Mouse (Mus musculus) midbrain, embryonic 16.5 days (tissue): ENCODE measurements around the gene Hoxd3. TPM values are rescaled to one million over a fixed set of nuclear protein-coding genes. Genes with fewer than 3 reads are reported as not detected.
A peak's percentile ranks its signal among the peaks of the same experiment; 100 is the strongest.

Source experiments
- ATAC-seq: fragments of 200-750 bp; cut with Nextera tagmentation; 2 replicates; pipeline ENCODE4 v1.8.0; 2017; ENCODE audit warnings: moderate TSS enrichment
- H3K27ac ChIP-seq: fragments of 300-500 bp; sonication (generic); 2 replicates; pipeline ENCODE4 v1.5.1; 2014; ENCODE audit warnings: mild to moderate bottlenecking, low read length, mixed read lengths
- H3K27me3 ChIP-seq: fragments of 300-500 bp; sonication (generic); 2 replicates; pipeline ENCODE4 v1.6.1; 2014; ENCODE audit warnings: low read depth, low read length, mixed read lengths; ENCODE audit not compliant: control insufficient read depth, insufficient read depth
- H3K36me3 ChIP-seq: fragments of 300-500 bp; sonication (generic); 2 replicates; pipeline ENCODE4 v1.6.1; 2014; ENCODE audit warnings: mild to moderate bottlenecking, low read length, moderate library complexity, mixed read lengths; ENCODE audit not compliant: control insufficient read depth, insufficient read depth
- H3K4me1 ChIP-seq: fragments of 300-500 bp; sonication (generic); 2 replicates; pipeline ENCODE4 v1.6.1; 2014; ENCODE audit warnings: mild to moderate bottlenecking, low read length, mixed read lengths; ENCODE audit not compliant: control insufficient read depth, insufficient read depth
- H3K4me2 ChIP-seq: fragments of 300-500 bp; sonication (generic); 2 replicates; pipeline ENCODE4 v1.6.1; 2014; ENCODE audit warnings: mild to moderate bottlenecking, low read length, mixed read lengths
- H3K4me3 ChIP-seq: fragments of 300-500 bp; sonication (generic); 2 replicates; pipeline ENCODE4 v1.5.1; 2014; ENCODE audit warnings: low read depth, mild to moderate bottlenecking, low read length, moderate library complexity, mixed read lengths
- H3K9ac ChIP-seq: fragments of 300-500 bp; sonication (generic); 2 replicates; pipeline ENCODE4 v1.6.1; 2014; ENCODE audit warnings: low read depth, low read length, mixed read lengths
- H3K9me3 ChIP-seq: fragments of 300-500 bp; sonication (generic); replicated peaks from 2 replicates; pipeline ENCODE4 v1.6.1; 2014; ENCODE audit warnings: mild to moderate bottlenecking, low read length, mixed read lengths; ENCODE audit not compliant: control insufficient read depth, poor library complexity, severe bottlenecking
- WGBS: fragments of 180-500 bp; shearing (Covaris S2); extraction: QIAGEN DNeasy Blood & Tissue Kit; methylation state at CpG from one replicate; pipeline ENCODE4 v1.1.7; 2014; 5-methylcytosine and 5-hydroxymethylcytosine counted together
- polyA plus RNA-seq: library from polyadenylated mRNA; unstranded; fragments of >200 nt; fragmentation: Nextera tagmentation; extraction: Ambion mirVana; gene quantifications from 2 replicates; pipeline ENCODE4 v1.2.1, GENCODE M21; 2015

Hoxd3 gene
- polyA plus RNA-seq, 1 experiment from 2014 or later = not detected

DNA sequence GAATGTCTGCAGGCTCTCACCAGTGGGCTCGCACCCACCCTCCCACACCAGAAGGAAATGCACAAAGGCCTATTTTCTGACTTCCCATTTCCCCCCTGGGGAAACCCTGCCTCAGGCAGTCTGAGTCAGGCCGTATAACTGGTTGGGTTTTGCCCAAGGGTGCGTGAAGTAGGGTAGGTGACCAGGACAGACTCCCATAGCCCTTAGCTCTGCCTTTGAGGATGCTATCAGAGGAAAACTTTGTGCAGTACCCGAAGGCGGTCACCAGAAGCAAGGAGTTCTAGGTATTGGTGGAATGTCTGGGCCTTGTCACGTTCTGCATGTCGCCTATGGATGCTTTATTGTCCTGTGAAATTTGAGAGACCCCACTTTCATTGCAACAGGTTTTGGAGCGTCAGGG, 11.2 kb downstream of the Hoxd3 start:
- no peak for ATAC-seq
- no peak overlapping the region for H3K4me2 ChIP-seq
- no peak overlapping the region for H3K27ac ChIP-seq
- H3K36me3 ChIP-seq = no peaks in the 10 kb centered on the region
- H3K4me3 ChIP-seq = no peak overlapping the region
- H3K27me3 ChIP-seq = peaks cover 96% of the 10 kb centered on the region
- H3K9me3 ChIP-seq = no peaks in the 10 kb centered on the region
- no peaks in the 10 kb centered on the region; the same call in 1 of the 2 replicates for H3K4me1 ChIP-seq
- H3K9ac ChIP-seq = no peak overlapping the region
- 2% methylated on average over 8 of the region's 8 CpGs for WGBS

- no peak overlapping the region for H3K27ac ChIP-seq
- ATAC-seq = no peak
- no peaks in the 10 kb centered on the region for H3K9me3 ChIP-seq
- no peak overlapping the region for H3K9ac ChIP-seq
- 6% methylated on average over 7 of the region's 7 CpGs for WGBS
- H3K36me3 ChIP-seq = no peaks in the 10 kb centered on the region
- peaks cover 93% of the 10 kb centered on the region for H3K27me3 ChIP-seq
- H3K4me3 ChIP-seq = no peak overlapping the region
- no peak overlapping the region for H3K4me2 ChIP-seq
- H3K4me1 ChIP-seq = no peaks in the 10 kb centered on the region; the same call in 1 of the 2 replicates
Measured at GRCm38 (mm10) chr2:74724244-74725015, 12.7 kb downstream of the Hoxd3 start.

DNA sequence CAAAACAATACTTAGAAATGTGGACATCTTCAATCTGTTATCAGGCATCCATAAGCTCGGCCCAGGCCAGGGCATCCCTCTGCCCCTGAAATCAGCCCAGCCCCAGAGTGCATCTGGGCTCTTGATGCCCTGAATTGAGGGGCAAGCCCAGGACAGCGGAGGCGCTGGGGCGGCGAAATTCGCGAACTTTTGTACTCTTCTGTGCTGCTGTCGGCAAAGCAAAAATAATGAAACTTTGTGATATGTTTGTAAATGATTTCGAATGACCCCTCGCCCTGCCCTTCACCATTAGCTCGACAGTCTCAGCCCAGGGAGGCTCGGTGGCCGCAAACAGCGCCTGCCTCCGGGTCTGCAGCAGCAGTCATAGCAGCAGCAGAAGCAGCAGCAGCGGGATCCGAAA, 13.4 kb downstream of the Hoxd3 start:
- H3K9me3 ChIP-seq = no peaks in the 10 kb centered on the region
- WGBS = 1% methylated on average over 17 of the region's 17 CpGs
- no peaks in the 10 kb centered on the region; the same call in 1 of the 2 replicates for H3K4me1 ChIP-seq
- H3K27me3 ChIP-seq = peaks cover 91% of the 10 kb centered on the region
- H3K9ac ChIP-seq = no peak overlapping the region
- H3K27ac ChIP-seq = no peak overlapping the region
- no peak overlapping the region for H3K4me2 ChIP-seq
- H3K4me3 ChIP-seq = no peak overlapping the region
- no peak for ATAC-seq
- no peaks in the 10 kb centered on the region for H3K36me3 ChIP-seq

DNA sequence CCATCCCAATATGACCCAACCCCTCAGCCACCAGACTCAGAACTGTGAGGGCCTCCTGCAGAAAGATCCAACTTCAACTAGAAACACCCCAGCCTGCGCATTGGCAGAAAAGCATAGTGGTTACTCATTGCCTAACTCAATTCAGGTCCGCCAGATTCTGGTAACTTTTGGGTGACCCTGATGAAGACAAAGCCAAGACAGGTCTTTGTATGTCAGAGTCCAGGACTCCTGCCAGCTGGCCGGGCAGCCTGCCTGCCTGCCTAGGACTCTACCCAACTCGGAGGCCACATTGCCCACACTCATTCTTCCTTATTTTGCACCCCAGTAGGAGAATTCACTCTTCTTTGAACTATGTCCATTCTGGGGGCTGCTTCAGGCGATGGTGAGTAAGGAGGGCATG, 14.8 kb downstream of the Hoxd3 start, which contains the start of gene Gm28230:
Gm28230 (plus strand) TSS at position 178 of the 400 bp plus-strand sequence.
- no peaks in the 10 kb centered on the region for H3K36me3 ChIP-seq
- H3K4me3 ChIP-seq = 0 out of 2 replicates have a peak within 1 kb of the TSS, but pooled peaks have one; percentile 3
- H3K27ac ChIP-seq = no peak within 1 kb of the TSS
- peaks cover 90% of the 10 kb centered on the region for H3K27me3 ChIP-seq
- H3K4me2 ChIP-seq = peak within 1 kb of the TSS; percentile 18
- ATAC-seq = no peak
- no peak within 1 kb of the TSS for H3K9ac ChIP-seq
- no peaks in the 10 kb centered on the region for H3K9me3 ChIP-seq
- 4% methylated on average over 5 of the region's 5 CpGs for WGBS
- no peaks in the 10 kb centered on the region; the same call in 1 of the 2 replicates for H3K4me1 ChIP-seq

- H3K4me1 ChIP-seq = no peaks in the 10 kb centered on the region; the same call in 1 of the 2 replicates
- no peaks in the 10 kb centered on the region for H3K9me3 ChIP-seq
- H3K36me3 ChIP-seq = no peaks in the 10 kb centered on the region
- 0 out of 2 replicates have a peak overlapping the region, but pooled peaks have one; percentile 3 for H3K4me3 ChIP-seq
- no peak overlapping the region for H3K27ac ChIP-seq
- no peak overlapping the region for H3K9ac ChIP-seq
- ATAC-seq = no peak
- peaks cover 89% of the 10 kb centered on the region for H3K27me3 ChIP-seq
- WGBS = 2% methylated on average over 32 of the region's 43 CpGs
- peak overlapping the region; percentile 18 for H3K4me2 ChIP-seq
Measured at GRCm38 (mm10) chr2:74726973-74727639, 15.4 kb downstream of the Hoxd3 start.

- 1% methylated on average over 25 of the region's 25 CpGs for WGBS
- H3K27ac ChIP-seq = no peak overlapping the region
Measured at GRCm38 (mm10) chr2:74727640-74728302, 16.0 kb downstream of the Hoxd3 start.

GRCm38 (mm10) chr2:74728303-74728680, 16.6 kb downstream of the Hoxd3 start:
- no peak overlapping the region for H3K4me2 ChIP-seq
- no peak for ATAC-seq
- H3K4me1 ChIP-seq = no peaks in the 10 kb centered on the region; the same call in 1 of the 2 replicates
- no peak overlapping the region for H3K4me3 ChIP-seq
- peaks cover 84% of the 10 kb centered on the region for H3K27me3 ChIP-seq
- no peaks in the 10 kb centered on the region for H3K9me3 ChIP-seq
- no peak overlapping the region for H3K27ac ChIP-seq
- 2% methylated on average over 13 of the region's 13 CpGs for WGBS
- no peak overlapping the region for H3K9ac ChIP-seq
- H3K36me3 ChIP-seq = no peaks in the 10 kb centered on the region

More at GRCm38 (mm10) chr2:74727640-74728302, 16.0 kb downstream of the Hoxd3 start:
- H3K9ac ChIP-seq = no peak overlapping the region
- no peaks in the 10 kb centered on the region; the same call in 1 of the 2 replicates for H3K4me1 ChIP-seq
- ATAC-seq = no peak
- no peaks in the 10 kb centered on the region for H3K9me3 ChIP-seq
- no peak overlapping the region for H3K4me2 ChIP-seq
- H3K27me3 ChIP-seq = peaks cover 89% of the 10 kb centered on the region
- H3K36me3 ChIP-seq = no peaks in the 10 kb centered on the region
- H3K4me3 ChIP-seq = no peak overlapping the region

- Histone ChIP-seq H3K27me3 (peaks cover 72% of the 10 kb centered on the region), H3K36me3 (no peaks in the 10 kb centered on the region), H3K4me2 (no peak overlapping the region), H3K9me3 (no peaks in the 10 kb centered on the region), H3K4me3 (no peak overlapping the region), H3K9ac (no peak overlapping the region), H3K4me1 (no peaks in the 10 kb centered on the region; the same call in 1 of the 2 replicates), H3K27ac (no peak overlapping the region)
- 4% methylated on average over 8 of the region's 8 CpGs for WGBS
- no peak for ATAC-seq
Measured at GRCm38 (mm10) chr2:74730331-74730730, 18.6 kb downstream of the Hoxd3 start.
